In the genomic region with DNA sequence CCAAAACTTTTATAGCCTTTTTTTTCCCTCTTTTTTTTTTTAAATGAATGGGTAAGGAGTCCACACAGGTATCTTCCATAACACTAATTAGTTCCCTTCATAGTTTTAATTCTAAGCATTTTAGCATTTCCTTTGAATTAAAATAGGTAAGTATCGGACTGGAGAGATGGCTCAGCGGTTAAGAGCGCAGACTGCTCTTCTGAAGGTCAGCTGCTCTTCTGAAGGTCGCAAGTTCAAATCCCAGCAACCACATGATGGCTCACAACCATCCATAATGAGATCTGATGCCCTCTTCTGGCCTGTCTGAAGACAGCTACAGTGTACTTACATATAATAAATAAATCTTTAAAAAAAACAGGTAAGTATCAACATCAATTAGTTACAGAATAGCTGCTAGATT, we compare ENCODE assay signal across 11 mouse cellular contexts. TPM values are rescaled to one million over a fixed set of nuclear protein-coding genes. Genes with fewer than 3 reads are reported as not detected.
"Had no signal": no experiment of that assay in that cellular context is flagged by ENCODE, and none has a peak within 500 bp of the region (broad histone marks: within the 10 kb centered on the region; RNA-seq: fewer than 3 reads in every experiment).

No protein-coding gene starts in this region.

RNA-seq across cellular contexts. Expression of a gene that starts 28.3 kb away (rescaled TPM):
- polyA plus RNA-seq: lung, embryonic 14.5 days; midbrain, embryonic 12.5 days; midbrain, embryonic 14.5 days; midbrain, embryonic 16.5 days; myocyte; neural tube, embryonic 11.5 days; neural tube, embryonic 13.5 days; neural tube, embryonic 15.5 days; small intestine, adult 2 months; stomach, embryonic 14.5 days; thymus, postnatal 0 days had no signal
